Mouse (Mus musculus): ENCODE results near the gene Acat1.

GRCm38 (mm10) chr9:53581870-53582269, 28.3 kb downstream of the Acat1 start:
- TF ChIP-seq POLR2A (IDR thresholded peaks at IDR 0.05; ENCODE audit: insufficient read depth, low read depth, low read length): no peak
- TF ChIP-seq EP300 (IDR thresholded peaks at IDR 0.05; ENCODE audit: insufficient read depth, low read depth, low read length): no peak
- TF ChIP-seq CTCF (IDR thresholded peaks at IDR 0.05): no peak

Data from heart, adult 2 months (tissue).